Mouse (Mus musculus) cortical plate, adult 2 months (tissue): Measurements from ENCODE around the gene Mcm8. TPM values are rescaled to one million over a fixed set of nuclear protein-coding genes. Genes with fewer than 3 reads are reported as not detected.

ENCODE experiments used
- H3K27ac ChIP-seq: fragments of 200-500 bp; 2 replicates; pipeline ENCODE4 v1.5.1; 2012; ENCODE audit warnings: low read length, control low read depth, inconsistent platforms; ENCODE audit not compliant: insufficient read depth
- H3K4me1 ChIP-seq: fragments of 200-500 bp; 2 replicates; pipeline ENCODE4 v1.6.1; 2011; ENCODE audit warnings: low read length; ENCODE audit not compliant: control insufficient read depth, insufficient read depth
- H3K4me3 ChIP-seq: fragments of 200-500 bp; 2 replicates; pipeline ENCODE4 v1.5.1; 2011; ENCODE audit warnings: mild to moderate bottlenecking, low read length, control low read depth; ENCODE audit not compliant: insufficient read depth
- CTCF ChIP-seq: fragments of 200-500 bp; IDR thresholded peaks from 2 replicates; pipeline ENCODE4 v1.5.1; 2011; ENCODE audit warnings: mild to moderate bottlenecking, control low read depth, low read length; ENCODE audit not compliant: insufficient read depth; ENCODE audit errors: extremely low read depth
- POLR2A ChIP-seq: fragments of 200-500 bp; IDR thresholded peaks from 2 replicates; pipeline ENCODE4 v1.6.1; 2011; ENCODE audit warnings: mild to moderate bottlenecking, low read length, control low read depth; ENCODE audit not compliant: insufficient read depth; ENCODE audit errors: extremely low read depth
- polyA plus RNA-seq: library from polyadenylated mRNA; depleted of rRNA; stranded (reverse); fragments of >200 nt; gene quantifications from 2 replicates; pipeline ENCODE4 v1.2.3, GENCODE M21; 2012

Gene Mcm8
- polyA plus RNA-seq, 1 experiment: 3.9 TPM

GRCm38 (mm10) chr2:132846407-132847358 lies 30.7 kb downstream of the Mcm8 start, which contains the start of gene Crls1:
Crls1 (plus strand) TSS chr2:132846666.
- TF ChIP-seq POLR2A (peak; percentile 63), CTCF (peak; percentile 71)
- H3K4me1 ChIP-seq: peaks cover 6% of the 10 kb centered on the region
- H3K4me3 ChIP-seq: peak within 1 kb of the TSS; percentile 94
- H3K27ac ChIP-seq: no peak within 1 kb of the TSS

GRCm38 (mm10) chr2:132847581-132847980 lies 31.6 kb downstream of the Mcm8 start:
- H3K27ac ChIP-seq: no peak overlapping the region
- peaks cover 6% of the 10 kb centered on the region for H3K4me1 ChIP-seq
- TF ChIP-seq CTCF (no peak), POLR2A (no peak)
- H3K4me3 ChIP-seq: peak overlapping the region; percentile 94

- no peak for TF ChIP-seq POLR2A
- no peak for TF ChIP-seq CTCF
- H3K4me3 ChIP-seq: peak overlapping the region; percentile 94; the same call in 1 of the 2 replicates
- H3K27ac ChIP-seq: no peak overlapping the region
- H3K4me1 ChIP-seq: peaks cover 6% of the 10 kb centered on the region
These were observed 32.4 kb downstream of the Mcm8 start for GRCm38 (mm10) chr2:132848361-132848760.

- H3K4me1 ChIP-seq: peaks cover 6% of the 10 kb centered on the region
- H3K4me3 ChIP-seq: no peak overlapping the region
- no peak overlapping the region for H3K27ac ChIP-seq
- TF ChIP-seq POLR2A: no peak
- TF ChIP-seq CTCF: no peak
These were observed 33.2 kb downstream of the Mcm8 start for GRCm38 (mm10) chr2:132849141-132849540.

GRCm38 (mm10) chr2:132853051-132853450 lies 37.1 kb downstream of the Mcm8 start:
- Histone ChIP-seq H3K4me3 (no peak overlapping the region), H3K27ac (no peak overlapping the region), H3K4me1 (peaks cover 3% of the 10 kb centered on the region; the same call in 1 of the 2 replicates)
- no peak for TF ChIP-seq CTCF
- no peak for TF ChIP-seq POLR2A

GRCm38 (mm10) chr2:132856333-132856732 lies 40.4 kb downstream of the Mcm8 start:
- TF ChIP-seq CTCF: no peak
- TF ChIP-seq POLR2A: no peak
- H3K4me1 ChIP-seq: no peaks in the 10 kb centered on the region; the same call in 1 of the 2 replicates
- H3K4me3 ChIP-seq: no peak overlapping the region
- H3K27ac ChIP-seq: no peak overlapping the region

- no peak for TF ChIP-seq POLR2A
- TF ChIP-seq CTCF: no peak
- H3K4me3 ChIP-seq: no peak overlapping the region
- H3K27ac ChIP-seq: no peak overlapping the region
- H3K4me1 ChIP-seq: no peaks in the 10 kb centered on the region
These were observed 44.5 kb downstream of the Mcm8 start for GRCm38 (mm10) chr2:132860435-132860834.

- no peaks in the 10 kb centered on the region for H3K4me1 ChIP-seq
- TF ChIP-seq CTCF (no peak), POLR2A (no peak)
- no peak overlapping the region for H3K27ac ChIP-seq
- no peak overlapping the region for H3K4me3 ChIP-seq
These were observed 45.5 kb downstream of the Mcm8 start for GRCm38 (mm10) chr2:132861456-132861855.

GRCm38 (mm10) chr2:132863325-132863724 lies 47.4 kb downstream of the Mcm8 start:
- Histone ChIP-seq H3K4me1 (no peaks in the 10 kb centered on the region), H3K27ac (no peak overlapping the region), H3K4me3 (no peak overlapping the region)
- TF ChIP-seq CTCF (no peak), POLR2A (no peak)

GRCm38 (mm10) chr2:132867521-132867920 lies 51.6 kb downstream of the Mcm8 start:
- no peak for TF ChIP-seq POLR2A
- no peak for TF ChIP-seq CTCF
- Histone ChIP-seq H3K4me1 (no peaks in the 10 kb centered on the region), H3K4me3 (no peak overlapping the region), H3K27ac (no peak overlapping the region)
